In genomic region chr15:78184855-78185254, GRCm38 (mm10) we compare ENCODE assay signal across 8 mouse cellular contexts. TPM values are rescaled to one million over a fixed set of nuclear protein-coding genes. Genes with fewer than 3 reads are reported as not detected.
DNase-seq lines count a peak whose midpoint lies in the region; ATAC-seq and TF ChIP-seq lines count a peak whose summit lies in the region.

No protein-coding gene starts in this region.

- no peak overlapping the region for H3K4me3 ChIP-seq in kidney, embryonic 14.5 days (ENCODE audit: low read length)
- H3K4me3 ChIP-seq in MEL (ENCODE audit: control insufficient read depth in 1 of 2, insufficient read depth in 1 of 2, low read depth in 2 of 2, low read length in 2 of 2) = no peak overlapping the region
- H3K4me3 ChIP-seq in hindbrain, postnatal 0 days (ENCODE audit: low read length) = no peak overlapping the region

- no peaks in the 10 kb centered on the region for H3K36me3 ChIP-seq in kidney, embryonic 14.5 days (ENCODE audit: control insufficient read depth, insufficient read depth, low read length)
- H3K36me3 ChIP-seq in MEL (ENCODE audit: control insufficient read depth in 1 of 2, insufficient read depth in 2 of 2, low read length in 2 of 2) = no peaks in the 10 kb centered on the region
- no peaks in the 10 kb centered on the region for H3K36me3 ChIP-seq in hindbrain, postnatal 0 days (ENCODE audit: insufficient read depth, low read length)

- TF ChIP-seq EP300 in MEL (IDR thresholded peaks at IDR 0.05; ENCODE audit: low read depth in 1 of 2, low read length in 2 of 2) = no peak

- no peaks in the 10 kb centered on the region for H3K79me2 ChIP-seq in MEL (ENCODE audit: control insufficient read depth, insufficient read depth, low read length, poor library complexity)

- no peaks in the 10 kb centered on the region for H3K27me3 ChIP-seq in kidney, embryonic 14.5 days (ENCODE audit: control insufficient read depth, insufficient read depth, low read length)
- peaks cover 0 to 2% of the 10 kb centered on the region in 2 experiments; a peak in 2 of 4 replicates for H3K27me3 ChIP-seq in MEL (ENCODE audit: control insufficient read depth in 1 of 2, insufficient read depth in 2 of 2, low read length in 2 of 2)
- H3K27me3 ChIP-seq in hindbrain, postnatal 0 days (ENCODE audit: insufficient read depth, low read length) = no peaks in the 10 kb centered on the region

- 2% methylated on average over 10 of the region's 10 CpGs for WGBS in kidney, embryonic 14.5 days
- 6% methylated on average over 10 of the region's 10 CpGs for WGBS in hindbrain, postnatal 0 days

- no peak overlapping the region for H3K4me2 ChIP-seq in kidney, embryonic 14.5 days (replicated peaks; ENCODE audit: low read depth, low read length)
- no peak overlapping the region for H3K4me2 ChIP-seq in hindbrain, postnatal 0 days (ENCODE audit: low read depth, low read length)

- no peak overlapping the region for H3K27ac ChIP-seq in kidney, embryonic 14.5 days (ENCODE audit: low read depth, low read length)
- H3K27ac ChIP-seq in MEL (ENCODE audit: control insufficient read depth, low read depth, low read length) = no peak overlapping the region
- no peak overlapping the region for H3K27ac ChIP-seq in hindbrain, postnatal 0 days

- TF ChIP-seq RAD21 in MEL (IDR thresholded peaks at IDR 0.05; ENCODE audit: low read depth, low read length) = peak; percentile 69

- peak; percentile 23 to 72 (median 64); a peak in 5 of 6 replicates for TF ChIP-seq CTCF in MEL (IDR thresholded peaks at IDR 0.05 in 2 of 3, conservative IDR thresholded peaks at IDR 0.05 in 1 of 3; ENCODE audit: control insufficient read depth in 1 of 3, insufficient read depth in 1 of 3, low read depth in 2 of 3, low read length in 3 of 3, poor library complexity in 1 of 3, severe bottlenecking in 1 of 3)
- peak; percentile 75 for TF ChIP-seq CTCF in hindbrain, postnatal 0 days (IDR thresholded peaks at IDR 0.05; ENCODE audit: low read depth)

- no peak for DNase-seq in kidney, adult 8-10 months
- DNase-seq in MEL (ENCODE audit: low read depth, low spot score) = peak; percentile 69
- DNase-seq in embryo, embryonic 9.5 days (ENCODE audit: extremely low spot score) = peak; percentile 67
- peak; percentile 85 for DNase-seq in hindbrain, postnatal 0 days (ENCODE audit: low spot score)
- peak; percentile 44 for DNase-seq in lung, postnatal 36 days
- peak; percentile 54 for DNase-seq in skeletal muscle tissue, adult 2 months (ENCODE audit: low read depth, low spot score)
- no peak for DNase-seq in gastrocnemius, adult 8-10 months (ENCODE audit: low spot score in 2 of 2)

- H3K4me1 ChIP-seq in kidney, embryonic 14.5 days (ENCODE audit: control insufficient read depth, insufficient read depth, low read length) = no peaks in the 10 kb centered on the region
- H3K4me1 ChIP-seq in MEL (ENCODE audit: control insufficient read depth in 1 of 2, insufficient read depth in 2 of 2, low read length in 2 of 2) = no peaks in the 10 kb centered on the region
- H3K4me1 ChIP-seq in hindbrain, postnatal 0 days (ENCODE audit: insufficient read depth, low read length) = peaks cover 15% of the 10 kb centered on the region

- H3K9me3 ChIP-seq in kidney, embryonic 14.5 days (ENCODE audit: control insufficient read depth, low read length) = no peaks in the 10 kb centered on the region
- no peaks in the 10 kb centered on the region for H3K9me3 ChIP-seq in MEL (replicated peaks; ENCODE audit: insufficient read depth, low read length)
- no peaks in the 10 kb centered on the region for H3K9me3 ChIP-seq in hindbrain, postnatal 0 days (ENCODE audit: low read length)

- peak; percentile 85 for ATAC-seq in kidney, embryonic 14.5 days (ENCODE audit: low FRiP score, low TSS enrichment)
- ATAC-seq in hindbrain, postnatal 0 days = peak; percentile 71

- no peak for TF ChIP-seq POLR2A in MEL (IDR thresholded peaks at IDR 0.05; ENCODE audit: control insufficient read depth in 1 of 2, insufficient read depth in 1 of 2, low read depth in 1 of 2, low read length in 2 of 2, poor library complexity in 1 of 2)

- no peak overlapping the region for H3K9ac ChIP-seq in kidney, embryonic 14.5 days (ENCODE audit: low read depth, low read length)
- H3K9ac ChIP-seq in MEL (ENCODE audit: control insufficient read depth, low read depth, low read length, poor library complexity, severe bottlenecking) = no peak overlapping the region
- no peak overlapping the region for H3K9ac ChIP-seq in hindbrain, postnatal 0 days (replicated peaks; ENCODE audit: low read length)

TF ChIP-seq in MEL, 35 proteins besides CTCF, POLR2A, EP300 and RAD21:
- TF ChIP-seq ZC3H11A (IDR thresholded peaks at IDR 0.05; ENCODE audit: low read depth, low read length) = peak; percentile 28; the same call in 1 of the 2 replicates
- no peak for TF ChIP-seq NRF1 (IDR thresholded peaks at IDR 0.05; ENCODE audit: insufficient read depth, low read depth, low read length, poor library complexity, severe bottlenecking)
- no peak for TF ChIP-seq POLR2AphosphoS2 (IDR thresholded peaks at IDR 0.05; ENCODE audit: low read length)
- peak; percentile 62 for TF ChIP-seq SMC3 (IDR thresholded peaks at IDR 0.05; ENCODE audit: low read depth, low read length)
TF ChIP-seq in MEL: peak in this region for 2.

RNA-seq across cellular contexts. Expression of gene Ift27, which starts 10.9 kb away (rescaled TPM):
- polyA plus RNA-seq in kidney, embryonic 14.5 days (2014; fragmentation: Nextera tagmentation; extraction: Ambion mirVana) = 92.9 and 105 TPM in 2 replicates
- total RNA-seq in MEL (2012; rRNA removed) = 9.7 and 10.4 TPM in 2 replicates
- polyA plus RNA-seq in MEL (2012; ENCODE audit: insufficient read depth in 1 of 2, insufficient read length in 2 of 2, low read depth in 1 of 2, low replicate concordance in 2 of 2, missing spikeins in 1 of 2) = 10 to 100 TPM in 1 of 2 experiments, not detected in 1; 18.0 TPM
- 38.5 and 38.8 TPM in 2 replicates for total RNA-seq in hindbrain, postnatal 0 days (2014; rRNA removed)
- polyA plus RNA-seq in hindbrain, postnatal 0 days (2015; fragmentation: Nextera tagmentation; extraction: Ambion mirVana) = 122 and 123 TPM in 2 replicates
- total RNA-seq in gastrocnemius, adult 8-10 months (2022) = 10 to 100 TPM in 3 of 4 experiments, 1 to 10 TPM in 1; 9.0 to 16.1 (median 12.5) TPM

RNA-seq across cellular contexts. Expression of gene Pvalb, which starts 21.3 kb away (rescaled TPM):
- polyA plus RNA-seq in kidney, embryonic 14.5 days (2014; fragmentation: Nextera tagmentation; extraction: Ambion mirVana) = not detected in 2 replicates
- total RNA-seq in MEL (2012; rRNA removed) = not detected in 2 replicates
- not detected for polyA plus RNA-seq in MEL (2012; ENCODE audit: insufficient read depth in 1 of 2, insufficient read length in 2 of 2, low read depth in 1 of 2, low replicate concordance in 2 of 2, missing spikeins in 1 of 2)
- 1.7 and 1.9 TPM in 2 replicates for total RNA-seq in hindbrain, postnatal 0 days (2014; rRNA removed)
- 7.6 and 11.3 TPM in 2 replicates for polyA plus RNA-seq in hindbrain, postnatal 0 days (2015; fragmentation: Nextera tagmentation; extraction: Ambion mirVana)
- over 10,000 TPM; 12,380 to 17,080 (median 15,669) TPM for total RNA-seq in gastrocnemius, adult 8-10 months (2022)

RNA-seq across cellular contexts. Expression of gene Ncf4, which starts 59.7 kb away (rescaled TPM):
- polyA plus RNA-seq in kidney, embryonic 14.5 days (2014; fragmentation: Nextera tagmentation; extraction: Ambion mirVana) = 1.2 and 1.9 TPM in 2 replicates
- 1.7 and 2.8 TPM in 2 replicates for total RNA-seq in MEL (2012; rRNA removed)
- polyA plus RNA-seq in MEL (2012; ENCODE audit: insufficient read depth in 1 of 2, insufficient read length in 2 of 2, low read depth in 1 of 2, low replicate concordance in 2 of 2, missing spikeins in 1 of 2) = 10 to 100 TPM in 1 of 2 experiments, not detected in 1; 16.5 TPM
- total RNA-seq in hindbrain, postnatal 0 days (2014; rRNA removed) = 0.86 and 3.0 TPM in 2 replicates
- polyA plus RNA-seq in hindbrain, postnatal 0 days (2015; fragmentation: Nextera tagmentation; extraction: Ambion mirVana) = 1.1 and 1.6 TPM in 2 replicates
- under 1 TPM in 3 of 4 experiments, not detected in 1; 0.24 to 0.94 (median 0.74) TPM for total RNA-seq in gastrocnemius, adult 8-10 months (2022)

Comparison
In these comparisons a context has a peak if more than half of its experiments do, and no peak if none do; other contexts are left out.
1. DNase-seq: peak in MEL (single experiment), embryo, embryonic 9.5 days (single experiment), hindbrain, postnatal 0 days (single experiment), lung, postnatal 36 days (single experiment) and skeletal muscle tissue, adult 2 months (single experiment); none in kidney, adult 8-10 months (0 of 2) and gastrocnemius, adult 8-10 months (0 of 2).
2. RNA of gene Pvalb, which starts 21.3 kb away (total RNA-seq): 12,380 to 17,080 TPM in gastrocnemius, adult 8-10 months; 1.7 to 1.9 TPM in hindbrain, postnatal 0 days and not detected in MEL; every median in the first group is over 1,000 times any median in the second.